Mouse (Mus musculus) megakaryocyte, adult 5-6 weeks (primary cell): ENCODE results near the gene Ago3. TPM values are rescaled to one million over a fixed set of nuclear protein-coding genes. Genes with fewer than 3 reads are reported as not detected.

Experiments
- ATAC-seq: 2 replicates; pipeline ENCODE4 v1.8.0; 2016; ENCODE audit warnings: mild to moderate bottlenecking, inconsistent platforms; ENCODE audit not compliant: poor library complexity, severe bottlenecking
- total RNA-seq, 2 experiments: library from RNA; stranded (forward) in 1 of 2; stranded (reverse) in 1 of 2; fragments of 153-499, 151-499 nt in 1 of 2; fragments of 221-1000, 200-1000 nt in 1 of 2; gene quantifications; 2 replicates each; pipeline versions ENCODE4 v1.2.3 to v1.2.4; 2015 to 2017

The Ago3 gene
- total RNA-seq (2015) = 10.0 and 11.2 TPM in 2 replicates
- 6.1 and 8.4 TPM in 2 replicates for total RNA-seq (2017)

DNA sequence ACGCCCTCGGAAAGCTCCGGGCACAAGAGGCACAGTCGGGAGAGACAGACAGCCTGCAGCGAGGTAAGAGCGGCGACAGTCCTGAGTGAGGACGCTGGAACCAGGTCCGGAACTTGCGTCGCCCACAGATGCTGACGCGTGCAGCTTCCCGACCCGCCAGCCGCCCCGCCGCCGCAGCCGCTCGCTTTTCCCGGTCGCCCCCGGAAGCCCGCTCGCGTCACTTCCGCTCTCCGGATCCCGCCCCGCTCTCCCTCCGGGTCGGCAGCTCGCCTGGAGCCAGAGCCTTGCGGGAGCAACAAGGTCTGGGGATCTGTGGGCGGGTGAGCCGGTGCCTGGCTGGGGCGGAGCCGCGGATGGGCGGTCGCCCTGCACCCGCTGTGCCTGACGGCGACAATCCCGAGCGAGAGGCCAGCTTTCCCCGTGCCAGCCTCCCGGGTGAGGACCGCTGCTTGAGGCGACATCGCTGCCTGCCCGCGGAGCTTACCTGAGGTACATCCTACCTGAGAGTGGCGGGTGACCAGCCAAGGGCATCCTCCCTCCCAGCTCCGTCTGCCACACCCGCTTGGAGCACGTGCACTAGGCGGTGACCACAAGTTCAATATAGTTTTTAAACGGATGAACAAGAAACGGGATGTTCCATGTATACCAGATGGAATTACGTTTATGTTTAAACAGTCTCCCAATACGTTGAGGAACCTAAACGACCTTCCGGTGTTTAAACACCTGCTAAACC, at the start of gene Ago3:
TSS of gene Ago3 (minus strand) at position 210 of the 733 bp plus-strand sequence.
- peak; percentile 93 for ATAC-seq

DNA sequence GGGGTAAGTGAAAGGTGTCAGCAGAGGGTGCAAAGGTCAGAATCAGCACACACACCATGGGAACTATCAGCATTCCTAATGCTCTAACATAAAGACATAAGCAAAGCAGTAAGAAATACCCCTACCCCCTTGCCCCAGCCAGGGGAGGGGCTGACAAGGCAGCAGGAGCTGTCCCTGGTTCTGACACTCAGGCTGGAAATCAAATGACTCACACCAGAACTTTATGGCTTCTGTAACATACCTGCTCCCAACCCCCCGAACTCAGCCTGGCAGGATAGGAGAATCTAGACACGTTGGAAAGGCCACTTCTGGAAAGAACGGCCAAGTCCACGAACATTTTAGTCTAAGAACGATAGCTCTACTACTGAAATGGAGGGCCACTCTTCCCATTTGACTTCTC, 43.7 kb upstream of the Ago3 start:
- ATAC-seq = no peak

- ATAC-seq = no peak
Measured at GRCm38 (mm10) chr4:126469334-126469733, 40.0 kb upstream of the Ago3 start.

DNA sequence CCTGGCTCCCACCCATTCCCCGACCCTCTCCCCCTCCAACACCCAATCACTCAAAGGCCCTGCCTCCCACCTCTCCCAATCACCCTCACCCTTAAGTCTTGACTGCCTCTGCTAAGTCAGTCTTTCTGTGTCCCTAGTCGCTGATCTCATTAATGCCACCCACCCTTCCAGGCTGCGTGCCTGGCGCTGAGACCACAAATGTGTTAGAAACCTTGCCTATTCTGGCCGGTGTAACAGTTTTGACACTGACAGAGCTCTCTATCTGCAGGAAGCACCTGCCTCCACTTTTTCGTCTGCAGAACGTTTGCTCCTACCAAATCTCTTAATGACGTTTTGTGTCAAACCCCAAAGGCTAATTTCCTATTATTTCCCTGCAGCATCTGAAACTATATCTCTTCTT, 39.6 kb upstream of the Ago3 start:
- ATAC-seq = no peak

DNA sequence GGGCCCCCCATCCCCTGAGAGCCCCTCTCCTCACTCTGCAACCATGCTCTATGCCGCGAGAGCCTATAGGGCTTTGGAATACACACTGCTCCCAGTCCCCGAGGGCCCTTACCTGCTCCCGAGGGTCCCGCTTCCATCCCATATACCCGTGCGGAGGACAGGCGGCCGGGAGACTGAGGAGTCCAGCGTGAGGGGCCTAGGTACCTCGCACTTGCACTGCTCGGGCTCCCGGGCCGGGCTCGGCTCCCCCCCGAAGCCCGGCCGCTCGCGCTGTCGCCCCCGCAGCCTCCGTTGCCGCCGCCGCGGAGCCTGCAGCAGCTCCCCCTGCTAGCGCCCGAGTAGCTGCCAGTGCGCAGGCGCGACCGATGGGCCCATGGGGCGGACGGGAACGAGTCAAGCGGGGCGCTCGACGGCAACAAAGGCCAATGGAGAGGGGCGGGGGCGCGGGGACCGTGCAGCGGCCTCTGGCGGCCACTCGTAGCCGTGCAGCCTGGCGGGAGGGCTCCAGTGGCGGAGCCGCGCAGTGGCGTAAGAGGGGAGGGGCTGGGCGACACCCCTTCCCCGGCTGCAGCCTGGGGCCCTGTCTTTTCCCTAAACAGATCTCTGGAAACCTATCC, 39.0 kb upstream of the Ago3 start, which contains the start of gene Ago1:
TSS of gene Ago1 (minus strand) at position 299 of the 617 bp plus-strand sequence.
- peak; percentile 100 for ATAC-seq

GRCm38 (mm10) chr4:126467721-126468284, 38.4 kb upstream of the Ago3 start:
- peak; percentile 22 for ATAC-seq

DNA sequence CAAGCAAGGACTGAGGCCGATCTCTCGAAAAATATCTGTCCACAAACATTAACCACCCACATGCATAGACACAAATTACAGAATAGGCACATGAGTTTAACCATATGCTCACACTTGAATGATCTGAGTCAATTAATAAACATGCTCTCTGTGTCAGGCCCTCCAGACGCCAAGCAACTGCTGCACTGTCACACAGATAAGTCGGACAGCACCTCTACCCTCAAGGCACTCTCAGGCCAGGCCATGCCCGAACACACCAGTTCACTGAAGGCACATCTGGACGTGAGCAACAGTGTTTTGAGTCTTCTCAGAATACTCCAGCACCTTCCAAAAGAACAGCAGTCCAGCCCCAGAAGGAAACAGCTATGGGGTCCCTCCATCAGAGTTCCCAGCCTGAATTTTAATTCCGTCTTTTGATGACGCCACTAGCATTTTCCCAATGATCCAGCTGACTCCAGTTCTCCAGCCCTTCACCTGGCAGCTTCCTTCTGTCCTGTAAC, 36.9 kb upstream of the Ago3 start:
- no peak for ATAC-seq

DNA sequence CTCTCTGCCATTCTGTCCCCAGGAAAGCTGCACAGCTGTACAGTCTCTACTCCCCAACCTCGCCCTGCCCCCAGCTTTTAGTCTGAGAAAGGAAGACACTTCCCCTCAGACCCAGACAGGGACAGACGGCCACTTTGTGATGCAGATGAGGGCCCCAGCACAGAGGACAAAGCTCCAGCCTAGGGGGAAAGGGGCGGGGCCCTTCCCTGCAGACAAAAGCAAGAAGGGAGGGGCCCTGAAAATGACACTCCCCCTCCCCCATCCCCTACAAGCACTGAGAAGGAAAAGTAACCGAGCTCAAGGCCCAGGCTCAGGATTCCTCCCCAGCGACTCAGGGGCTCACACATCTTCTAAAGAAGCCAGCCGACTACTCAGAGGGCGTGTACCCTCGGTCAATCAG, 36.5 kb upstream of the Ago3 start:
- ATAC-seq = no peak

DNA sequence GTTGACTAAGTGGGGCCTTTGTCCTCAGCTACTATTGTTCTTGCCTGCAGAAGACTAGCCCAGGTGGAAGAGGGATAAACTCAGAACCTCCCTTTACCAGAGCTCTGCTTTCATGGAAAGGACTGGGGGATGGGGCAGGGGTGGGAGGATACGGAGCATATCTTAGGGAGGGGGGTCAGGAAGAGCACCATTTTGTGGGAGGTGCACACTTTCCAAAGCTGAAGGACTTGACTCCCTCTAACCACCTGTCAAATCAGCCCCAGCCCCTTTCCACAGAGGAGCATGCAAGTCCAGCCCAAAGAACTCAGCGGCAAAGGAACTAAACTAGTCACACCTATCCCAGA, 35.5 kb upstream of the Ago3 start:
- no peak for ATAC-seq

DNA sequence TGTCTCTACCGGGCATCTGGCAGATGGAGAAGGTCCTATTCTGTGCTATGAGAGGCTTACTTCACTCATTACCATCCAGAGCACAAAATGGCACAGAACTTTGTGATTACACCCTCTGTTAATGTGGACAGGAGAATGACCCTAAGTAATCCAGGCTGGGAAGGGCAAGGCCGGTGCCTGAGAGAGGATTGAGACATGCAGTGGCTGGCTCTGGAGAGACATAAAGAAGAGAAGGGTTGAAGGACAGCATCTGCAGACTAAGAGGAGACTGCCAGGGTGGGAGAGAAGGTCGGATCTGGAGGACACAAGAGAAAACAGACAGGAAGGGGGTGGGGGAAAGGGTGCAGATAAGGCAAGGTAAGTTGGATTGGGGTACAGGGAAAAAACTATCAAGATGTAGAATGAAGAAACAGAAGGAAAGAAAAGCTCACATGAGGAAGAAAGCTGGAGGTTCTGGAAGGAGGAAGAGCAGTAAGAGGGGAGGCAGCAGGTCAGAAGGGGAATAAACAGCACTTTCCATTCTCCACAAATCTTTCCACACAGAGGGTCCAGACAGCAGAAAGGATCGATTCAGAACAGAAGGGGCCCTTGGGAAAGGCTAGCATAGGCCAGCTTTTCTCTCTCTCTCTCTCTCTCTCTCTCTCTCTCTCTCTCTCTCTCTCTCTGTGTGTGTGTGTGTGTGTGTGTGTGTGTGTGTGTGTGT, 35.0 kb upstream of the Ago3 start:
- ATAC-seq = no peak

GRCm38 (mm10) chr4:126455441-126455840, 26.1 kb upstream of the Ago3 start:
- no peak for ATAC-seq

GRCm38 (mm10) chr4:126454547-126455254, 25.3 kb upstream of the Ago3 start:
- no peak for ATAC-seq

GRCm38 (mm10) chr4:126450268-126450667, 20.9 kb upstream of the Ago3 start:
- no peak for ATAC-seq

GRCm38 (mm10) chr4:126447126-126447525, 17.8 kb upstream of the Ago3 start:
- no peak for ATAC-seq

GRCm38 (mm10) chr4:126444528-126444927, 15.2 kb upstream of the Ago3 start:
- no peak for ATAC-seq

DNA sequence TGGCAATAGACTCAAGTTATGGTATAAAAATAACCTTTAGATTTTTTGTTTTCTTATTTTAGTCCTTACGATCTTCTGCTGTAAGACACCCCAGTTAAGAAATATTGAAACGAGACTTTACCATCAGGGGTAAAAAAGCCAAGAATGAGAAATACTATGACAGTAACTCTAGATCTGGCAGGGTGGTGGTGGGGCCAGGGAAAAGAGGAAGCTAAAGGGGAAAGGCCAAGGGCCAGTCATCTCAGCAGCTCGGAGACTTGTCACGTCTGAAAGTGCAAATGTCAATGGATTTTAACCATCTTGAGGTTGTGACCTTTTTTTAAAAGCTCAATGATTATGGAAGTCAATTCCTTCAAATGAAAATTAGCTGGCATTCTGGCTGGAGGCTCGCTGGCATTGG, 8.9 kb upstream of the Ago3 start:
- ATAC-seq = peak; percentile 56

DNA sequence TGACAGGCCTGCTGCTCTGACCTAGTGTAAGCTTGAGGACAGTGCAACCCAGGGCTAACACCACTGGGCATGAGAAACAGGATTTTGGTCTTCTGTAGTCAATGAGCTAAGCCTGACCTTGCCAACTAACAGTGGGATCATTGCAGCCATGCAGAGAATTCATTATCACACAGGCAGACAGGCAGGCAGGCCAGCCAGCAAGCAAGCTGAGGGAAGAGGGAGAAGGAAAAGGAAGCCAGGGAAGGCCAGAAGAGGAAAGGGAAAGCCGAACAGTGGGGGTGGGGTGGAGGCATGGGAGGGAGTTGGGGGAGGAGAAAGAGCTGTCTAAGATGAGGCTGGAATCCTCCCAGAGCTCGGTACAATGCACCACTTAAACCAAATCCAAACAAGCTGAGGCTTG, 6.9 kb upstream of the Ago3 start:
- no peak for ATAC-seq

DNA sequence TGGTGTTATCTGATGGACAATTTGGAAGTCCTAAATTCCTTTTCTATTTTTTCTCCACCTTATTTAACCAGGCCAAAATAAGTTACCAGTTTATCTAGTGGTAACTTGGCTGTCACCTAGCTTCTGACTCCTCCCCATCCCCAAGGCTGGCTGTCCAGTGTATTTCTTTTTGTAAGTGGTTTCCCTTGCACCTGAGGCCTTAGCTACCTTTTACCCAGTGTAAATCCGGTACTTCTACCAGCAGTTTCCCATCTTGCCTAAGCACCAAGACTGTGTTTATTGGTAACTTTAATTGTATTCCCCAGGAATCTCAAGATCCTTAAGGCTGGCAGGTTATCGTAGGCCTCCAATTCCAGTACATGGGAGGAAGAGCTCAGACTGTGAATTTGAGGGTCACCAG, 4.7 kb upstream of the Ago3 start:
- no peak for ATAC-seq

DNA sequence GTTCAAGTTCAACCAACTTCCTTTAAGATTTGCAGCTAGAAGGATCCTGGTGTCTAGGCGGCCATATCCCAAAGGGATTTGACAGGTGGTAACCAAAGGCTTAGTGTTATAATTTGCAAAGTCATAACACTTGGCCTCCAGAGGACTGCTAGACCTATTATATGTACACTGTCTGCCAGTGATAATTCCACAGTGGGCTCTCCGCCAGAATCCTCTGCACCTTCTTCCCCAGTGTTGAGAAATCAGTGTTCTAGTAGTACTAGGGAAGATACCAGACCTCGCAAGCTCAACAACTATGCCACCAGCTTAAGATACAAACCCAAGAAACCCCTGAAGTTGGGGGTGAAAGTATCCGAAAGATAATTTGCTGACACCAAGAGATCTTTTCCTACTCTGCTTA, 3.8 kb upstream of the Ago3 start:
- ATAC-seq = no peak

- ATAC-seq = no peak
Measured at GRCm38 (mm10) chr4:126431746-126432145, 2.4 kb upstream of the Ago3 start.
